Mouse (Mus musculus) cerebellum, postnatal 4 days (tissue): ENCODE measurements around the gene Gch1.
"Not testable (repeated sequence)": the region's sequence is repeated elsewhere in the genome, so short reads cannot be mapped to it uniquely, and the experiment has no call there.

Experiments used
- DNase-seq, 2 experiments: peaks; one replicate each; pipeline ENCODE4 v3.0.0; 2022; ENCODE audit warnings: low spot score in 2 of 2, mixed read lengths in 1 of 2

Gene Gch1

DNA sequence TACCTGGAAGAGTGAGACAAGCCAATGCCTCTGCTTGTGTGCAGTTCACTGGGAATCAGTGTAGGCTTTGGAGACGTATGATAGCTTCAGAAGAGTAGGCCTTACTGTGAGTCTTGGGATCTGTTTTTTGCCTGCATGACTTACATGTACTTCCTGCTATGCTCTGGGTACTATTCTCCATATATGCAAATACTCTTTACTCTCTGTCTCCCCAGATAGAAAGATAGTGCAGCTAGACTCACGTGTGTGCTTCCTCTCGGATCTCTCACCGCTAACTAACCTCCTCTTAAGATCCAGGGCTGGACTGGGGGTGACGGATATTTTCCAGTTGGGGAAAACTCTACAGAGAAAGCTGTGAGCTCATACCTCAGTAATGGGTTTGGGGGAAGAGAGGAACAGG is 23.5 kb downstream of the Gch1 start:
- no peak for DNase-seq

DNA sequence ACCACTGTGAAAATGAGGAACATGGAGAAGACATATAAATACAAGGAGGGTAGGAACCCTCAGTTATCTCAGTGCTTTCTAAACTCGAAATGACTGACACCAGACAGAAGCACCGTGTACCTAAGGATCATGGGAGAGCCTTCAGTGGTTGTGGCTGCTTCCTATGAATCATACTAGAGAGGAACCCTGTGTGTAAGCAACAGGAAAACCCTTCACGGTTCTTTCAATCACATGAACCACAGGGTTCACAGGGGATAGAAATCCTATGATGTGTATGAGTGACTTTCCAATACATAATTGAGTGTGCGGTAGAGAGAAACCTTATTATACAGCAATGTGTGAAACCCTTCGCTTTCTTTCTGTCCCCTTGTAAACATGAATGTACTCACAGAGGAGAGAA is 24.1 kb downstream of the Gch1 start:
- DNase-seq, result no peak

DNA sequence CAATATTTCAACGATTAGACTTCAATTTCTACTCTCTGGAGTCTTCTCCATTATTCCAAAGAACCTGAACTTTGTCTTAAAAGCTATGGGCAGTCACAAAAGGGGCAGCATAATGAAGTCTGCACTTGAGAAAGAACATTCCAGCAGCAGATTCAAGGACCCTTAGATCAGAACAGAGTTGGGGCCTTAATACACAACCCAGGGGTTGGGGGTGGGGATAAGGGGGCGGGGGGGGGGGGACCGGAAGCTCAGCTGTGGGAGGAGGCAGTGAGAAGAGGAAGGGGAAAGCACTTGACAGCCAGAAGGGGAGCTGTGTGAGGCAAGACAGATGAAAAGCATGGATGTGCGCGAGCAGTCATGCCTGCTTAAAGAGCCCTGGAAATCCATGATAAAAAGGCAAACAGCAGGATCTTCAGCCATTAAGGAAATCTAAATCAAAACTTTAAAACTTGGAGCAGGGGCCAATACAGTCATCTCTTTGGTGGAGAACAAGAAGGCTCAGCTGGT is 27.2 kb downstream of the Gch1 start:
- no peak for DNase-seq

DNA sequence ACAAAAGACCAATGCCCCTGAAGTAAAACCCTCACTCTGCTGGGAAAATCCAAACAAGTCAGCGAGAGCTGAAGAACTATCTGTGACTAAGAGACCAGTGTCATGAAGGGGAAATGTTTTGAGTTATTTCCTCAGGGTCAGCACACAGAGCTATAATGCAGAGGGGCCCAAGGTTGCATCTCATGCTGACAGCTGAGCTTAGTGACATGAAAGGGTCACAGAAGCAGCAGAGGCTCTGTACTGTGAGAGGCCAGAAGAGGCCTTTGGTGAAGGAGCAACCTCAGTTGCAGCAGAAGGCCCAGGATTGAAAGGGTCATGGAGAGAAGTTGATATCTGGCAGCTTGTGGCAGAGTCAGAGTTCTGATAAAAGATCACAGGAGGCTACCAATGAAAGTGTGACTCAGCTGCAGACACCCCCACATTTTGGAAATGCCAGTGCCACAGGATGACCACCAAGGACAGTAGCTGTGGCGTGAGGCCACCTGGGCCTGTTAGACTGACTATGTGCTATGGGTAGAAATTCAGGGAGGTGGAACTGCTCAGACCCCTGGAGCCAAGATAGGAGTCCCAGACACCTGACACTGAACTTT is 29.1 kb downstream of the Gch1 start:
- DNase-seq, result no peak

DNA sequence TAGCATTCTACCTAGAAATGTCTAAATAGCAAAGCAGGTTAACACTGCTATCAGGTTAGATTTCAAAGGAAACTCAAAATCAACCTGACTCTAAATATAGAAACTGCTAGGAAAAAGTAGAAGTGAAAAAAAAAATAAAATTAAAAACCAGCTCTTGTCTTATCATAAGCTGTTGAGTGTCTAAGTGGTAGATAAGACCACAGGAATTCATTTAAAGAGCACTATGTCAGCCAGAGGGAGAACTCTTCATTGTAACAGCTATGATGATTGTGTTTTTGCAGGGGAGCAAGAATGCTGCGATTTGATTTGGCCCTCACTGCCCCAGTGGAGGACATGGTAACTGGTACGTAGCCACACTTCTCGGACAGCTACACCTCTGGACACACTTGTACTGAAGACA is 34.9 kb downstream of the Gch1 start:
- DNase-seq, result no peak

DNA sequence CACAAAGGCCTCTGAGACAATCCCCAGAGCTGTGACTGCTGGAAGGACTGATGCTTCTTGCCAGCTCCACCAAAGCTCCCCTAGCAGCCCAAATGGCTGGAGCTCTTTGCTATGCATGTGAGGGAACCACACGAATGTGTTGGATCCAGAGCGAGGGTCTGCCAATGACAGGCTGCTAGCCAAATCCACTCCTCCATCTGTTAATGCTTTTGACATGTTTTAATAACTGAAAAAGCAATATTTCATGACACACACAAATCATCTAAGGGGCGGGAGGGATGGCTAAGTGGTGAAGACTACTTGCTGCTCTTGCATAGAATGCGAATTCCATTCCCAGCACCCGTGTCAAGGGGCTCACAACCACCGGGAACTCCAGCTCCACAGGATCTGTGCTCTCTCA is 37.9 kb downstream of the Gch1 start:
- no peak for DNase-seq

DNA sequence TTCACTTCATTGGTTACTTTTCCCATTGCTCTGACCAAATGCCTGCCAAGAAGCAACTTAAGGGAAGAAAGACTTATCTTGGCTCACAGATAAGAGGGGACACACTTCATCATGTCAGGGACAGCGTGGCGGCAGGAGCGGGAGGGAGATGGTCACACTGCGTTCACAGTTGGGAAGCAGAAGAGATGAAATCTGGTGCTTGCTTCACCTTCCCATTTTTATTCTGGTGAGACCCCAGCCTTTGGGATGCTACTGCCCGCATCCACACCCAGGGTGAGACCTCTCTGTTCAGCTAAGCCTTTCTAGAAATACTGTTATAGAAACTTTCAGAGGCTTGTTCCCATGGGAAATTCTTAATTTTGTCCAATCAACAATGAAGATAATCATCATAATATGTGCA is 44.9 kb downstream of the Gch1 start:
- DNase-seq, result no peak

DNA sequence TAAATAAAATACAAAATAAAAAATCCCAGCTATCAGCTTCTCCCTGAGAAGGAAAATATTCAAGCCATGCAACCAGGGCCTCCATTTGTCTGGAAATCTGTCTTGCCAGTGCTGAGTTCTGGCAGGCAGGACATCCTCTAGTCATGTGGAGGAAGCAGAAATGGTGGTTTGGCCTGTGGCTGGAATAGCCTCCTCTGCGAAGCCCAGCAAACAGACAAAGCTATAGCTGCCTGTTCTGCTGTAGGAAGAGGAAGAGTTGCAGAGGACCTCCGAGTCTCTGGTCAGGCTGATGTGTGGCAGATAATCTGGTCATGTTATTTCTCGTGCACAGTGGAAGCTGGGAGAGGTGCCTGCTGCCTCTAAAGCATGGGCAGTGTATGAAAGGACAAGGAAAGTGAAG is 50.4 kb downstream of the Gch1 start:
- DNase-seq, result no peak

DNA sequence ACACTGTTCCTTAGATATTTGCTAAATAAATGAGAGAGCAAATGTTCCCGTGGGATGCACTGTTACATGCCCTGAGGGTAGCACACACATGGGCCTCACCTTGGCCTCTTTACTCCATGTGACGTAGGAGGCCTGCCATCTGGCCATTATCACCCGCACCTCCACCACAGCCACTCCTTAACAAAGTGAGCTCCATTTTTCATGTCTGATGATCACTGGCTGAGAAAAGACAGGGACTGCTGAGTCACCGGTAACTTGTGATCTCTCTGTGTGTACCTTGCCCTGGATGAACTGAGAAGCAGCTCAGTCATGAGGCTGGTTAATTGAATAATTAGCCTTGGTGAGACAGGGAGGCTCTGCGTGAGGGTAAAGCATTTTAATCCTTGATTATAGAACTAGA is 52.6 kb downstream of the Gch1 start:
- no peak for DNase-seq

DNA sequence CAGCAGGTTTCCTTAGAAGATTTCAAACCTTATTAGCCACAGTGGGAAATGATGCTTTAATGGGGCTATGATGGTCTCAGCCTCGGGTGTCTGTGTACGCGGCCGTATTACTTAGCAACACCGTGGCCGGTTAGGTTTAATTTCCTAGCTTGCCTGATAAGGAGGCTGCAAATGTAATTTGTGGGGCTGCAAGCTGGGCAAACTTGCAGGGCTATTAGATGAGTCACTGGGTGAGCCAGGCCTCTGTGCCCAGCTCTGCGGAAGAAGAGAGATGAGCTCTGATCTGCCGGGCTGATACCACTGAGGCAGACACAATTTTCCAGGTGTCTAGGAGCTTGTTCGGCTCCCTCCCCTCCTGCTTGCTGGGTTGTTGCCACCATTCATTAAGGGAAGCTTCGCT is 55.3 kb downstream of the Gch1 start:
- DNase-seq, result no peak

DNA sequence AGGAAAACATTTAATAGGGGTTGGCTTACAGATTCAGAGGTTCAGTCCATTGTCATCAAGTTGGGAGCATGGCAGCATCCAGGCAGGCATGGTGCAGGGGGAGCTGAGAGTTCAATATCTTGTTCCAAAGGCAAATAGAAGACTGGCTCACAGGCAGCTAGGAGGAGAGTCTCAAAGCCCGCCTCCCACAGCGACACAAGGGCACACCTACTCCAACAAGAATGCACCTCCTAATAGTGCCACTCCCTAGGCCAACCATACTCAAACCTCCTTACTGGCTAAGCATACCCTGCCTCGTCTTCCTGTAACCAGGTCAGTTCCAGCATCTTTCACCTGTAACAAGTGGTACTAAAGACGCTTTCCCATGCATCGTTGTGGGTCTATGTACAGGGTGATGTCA is 61.2 kb downstream of the Gch1 start:
- DNase-seq, result no peak

DNA sequence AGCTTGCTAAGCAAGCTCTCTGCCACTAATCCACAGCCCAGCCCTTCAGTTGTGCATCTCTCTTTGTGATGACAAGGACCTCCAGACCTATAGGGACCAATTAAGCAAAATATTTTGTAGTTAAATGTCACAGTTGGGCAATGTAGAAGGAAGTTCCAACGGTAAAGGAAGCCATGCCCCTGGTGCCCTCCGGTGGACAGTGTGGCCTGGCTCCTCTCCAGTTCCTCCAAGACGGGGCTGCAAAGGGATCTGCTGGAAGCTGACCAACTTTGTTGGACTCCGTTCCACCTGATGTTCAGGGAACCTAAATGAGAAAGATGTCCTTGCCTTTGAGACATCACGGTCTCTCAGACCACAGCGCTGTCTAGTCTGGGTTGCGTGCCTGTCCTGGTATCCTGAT is 71.7 kb downstream of the Gch1 start:
- DNase-seq, result no peak

DNA sequence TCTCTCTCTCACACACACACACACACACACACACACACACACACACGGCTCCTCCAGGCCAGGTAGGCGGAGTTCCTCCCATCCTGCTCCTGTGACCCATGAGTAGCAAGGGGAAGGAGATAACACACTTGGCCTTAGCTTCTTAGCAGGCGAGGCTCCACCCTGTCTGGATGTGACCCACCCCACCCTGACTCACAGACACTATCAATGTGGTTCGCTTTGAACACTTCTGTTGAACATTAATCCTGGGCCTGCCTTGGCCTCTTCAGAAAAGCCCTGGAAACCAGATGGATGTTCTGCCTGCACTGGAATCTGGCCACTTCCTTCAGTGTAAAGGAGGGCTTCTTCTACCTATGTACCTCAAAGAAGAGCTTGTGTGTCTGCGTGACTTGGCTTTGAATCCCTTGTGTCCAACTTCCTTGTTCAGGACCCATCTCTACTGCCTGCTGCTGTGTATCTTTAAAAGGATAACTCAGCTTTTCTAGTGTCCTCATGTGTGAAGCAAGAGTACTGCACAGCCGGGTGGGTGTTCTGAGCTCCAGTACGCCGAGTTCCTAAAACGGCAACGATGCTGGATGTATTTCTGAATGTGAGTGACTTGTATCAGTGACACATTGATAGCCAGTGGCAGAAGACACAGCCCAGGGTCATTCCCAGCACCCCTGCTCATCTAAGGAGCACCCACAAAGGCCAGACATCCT is 73.0 kb downstream of the Gch1 start:
- DNase-seq, result no peak

DNA sequence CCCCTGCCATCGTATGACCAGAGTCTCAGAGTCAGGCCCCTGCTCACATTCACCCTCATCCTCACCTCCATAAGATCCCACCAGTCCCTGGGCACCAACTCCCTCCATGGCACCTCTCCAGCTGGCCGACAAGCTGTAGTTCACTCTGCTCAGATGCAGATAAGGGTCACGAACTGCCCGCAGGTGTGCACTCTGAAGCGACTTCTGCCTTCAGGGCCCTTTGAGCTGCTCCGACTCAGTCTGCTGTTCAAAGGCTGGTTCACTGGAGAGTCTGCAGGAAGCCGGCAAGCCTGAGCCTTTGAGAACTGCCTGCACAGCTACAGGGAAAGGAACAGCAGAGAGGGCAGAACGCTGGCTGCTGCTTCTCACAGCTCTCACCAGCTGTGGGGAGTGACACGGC is 74.1 kb downstream of the Gch1 start:
- no peak for DNase-seq

DNA sequence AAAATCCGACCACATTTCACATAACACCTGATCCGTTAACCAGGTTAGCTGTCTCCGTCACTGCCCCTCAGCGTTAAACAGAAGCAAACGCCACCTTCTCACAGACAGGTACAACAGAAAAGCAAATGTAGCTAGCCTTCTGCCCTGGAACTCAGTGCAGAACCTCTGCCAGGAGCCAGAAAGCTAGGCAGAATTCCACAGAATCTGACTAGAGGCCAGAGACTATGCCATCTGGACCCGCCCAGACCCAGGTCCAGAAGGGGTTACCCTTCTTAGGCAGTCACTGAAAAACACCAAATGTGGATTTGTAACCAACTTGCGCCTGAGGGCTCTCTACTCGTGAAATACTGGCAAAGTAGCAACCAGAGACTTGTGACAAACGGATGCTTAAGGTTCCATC is 77.9 kb downstream of the Gch1 start:
- no peak for DNase-seq

DNA sequence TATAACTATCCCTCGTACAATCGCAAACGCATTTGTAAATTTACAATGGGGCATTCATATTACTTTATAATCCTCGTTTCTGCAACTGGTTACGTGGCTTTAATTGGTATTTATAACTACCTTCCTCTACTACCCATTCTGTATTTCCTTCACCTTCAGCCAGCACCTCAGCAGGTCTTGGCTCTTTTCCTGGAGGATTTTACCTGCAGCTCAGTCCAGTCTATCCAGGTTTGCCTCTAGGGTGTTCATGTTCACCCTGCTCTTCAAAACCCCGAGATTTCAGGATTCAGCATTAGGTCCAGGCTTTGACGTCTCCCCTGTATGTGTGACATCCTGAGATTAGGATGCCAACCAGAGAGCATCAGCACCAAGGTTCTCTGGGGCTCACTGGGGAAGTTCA is 78.8 kb downstream of the Gch1 start:
- not testable (repeated sequence) for DNase-seq

DNA sequence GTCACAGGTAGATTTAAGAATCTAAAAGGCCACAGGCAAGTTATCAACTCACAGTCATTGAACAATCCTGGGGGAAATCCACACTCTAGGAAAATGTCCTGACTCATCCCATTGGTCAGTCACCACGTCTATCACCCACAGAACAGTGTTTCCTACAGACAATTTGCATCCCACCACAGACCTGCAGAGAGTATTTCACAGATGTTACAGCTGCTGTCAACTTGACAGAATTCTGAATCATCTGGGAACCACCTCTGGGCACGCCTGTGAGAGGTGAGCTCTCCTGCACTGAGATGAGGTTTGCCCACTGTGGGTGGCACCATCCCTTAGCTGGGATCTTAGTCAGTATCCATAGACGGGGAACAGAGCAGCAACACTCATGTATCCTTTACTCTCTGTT is 81.8 kb downstream of the Gch1 start:
- no peak for DNase-seq

DNA sequence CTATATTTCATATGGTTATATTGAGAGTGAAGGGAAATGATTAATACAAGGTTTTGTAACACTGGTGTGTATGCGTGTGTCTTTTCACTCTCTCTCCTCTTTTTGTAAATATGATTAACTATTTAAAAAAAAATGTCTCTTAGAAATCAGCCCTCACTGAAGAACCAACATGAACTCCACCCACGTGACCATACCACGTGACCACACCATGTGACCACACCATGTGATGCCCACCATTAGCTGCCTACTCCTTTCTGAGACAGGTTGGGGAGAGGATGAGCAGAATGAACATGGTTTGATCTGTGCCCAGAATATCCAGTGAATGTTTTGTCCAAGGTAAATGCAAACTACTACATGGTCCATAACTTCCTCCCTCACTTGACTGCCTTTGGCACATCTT is 83.5 kb downstream of the Gch1 start:
- no peak for DNase-seq

DNA sequence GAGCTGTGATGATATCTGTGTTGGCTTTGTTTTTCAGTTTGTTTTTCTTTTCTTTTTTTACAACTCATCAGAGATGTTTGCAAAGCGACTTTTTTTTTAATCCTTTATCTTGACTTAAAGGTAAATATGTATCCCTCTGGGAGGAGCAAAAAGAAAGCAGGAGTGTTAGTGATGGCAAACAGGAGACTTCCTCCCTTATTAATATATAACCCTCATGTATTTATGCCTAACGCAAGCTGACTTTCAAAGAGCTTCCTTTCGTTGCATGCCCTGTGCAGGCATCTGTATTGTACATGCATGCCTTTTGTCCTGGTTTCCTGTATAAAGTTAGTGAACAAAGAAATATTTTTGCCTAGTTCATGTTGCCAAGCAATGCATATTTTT is 84.0 kb downstream of the Gch1 start:
- DNase-seq, result no peak

DNA sequence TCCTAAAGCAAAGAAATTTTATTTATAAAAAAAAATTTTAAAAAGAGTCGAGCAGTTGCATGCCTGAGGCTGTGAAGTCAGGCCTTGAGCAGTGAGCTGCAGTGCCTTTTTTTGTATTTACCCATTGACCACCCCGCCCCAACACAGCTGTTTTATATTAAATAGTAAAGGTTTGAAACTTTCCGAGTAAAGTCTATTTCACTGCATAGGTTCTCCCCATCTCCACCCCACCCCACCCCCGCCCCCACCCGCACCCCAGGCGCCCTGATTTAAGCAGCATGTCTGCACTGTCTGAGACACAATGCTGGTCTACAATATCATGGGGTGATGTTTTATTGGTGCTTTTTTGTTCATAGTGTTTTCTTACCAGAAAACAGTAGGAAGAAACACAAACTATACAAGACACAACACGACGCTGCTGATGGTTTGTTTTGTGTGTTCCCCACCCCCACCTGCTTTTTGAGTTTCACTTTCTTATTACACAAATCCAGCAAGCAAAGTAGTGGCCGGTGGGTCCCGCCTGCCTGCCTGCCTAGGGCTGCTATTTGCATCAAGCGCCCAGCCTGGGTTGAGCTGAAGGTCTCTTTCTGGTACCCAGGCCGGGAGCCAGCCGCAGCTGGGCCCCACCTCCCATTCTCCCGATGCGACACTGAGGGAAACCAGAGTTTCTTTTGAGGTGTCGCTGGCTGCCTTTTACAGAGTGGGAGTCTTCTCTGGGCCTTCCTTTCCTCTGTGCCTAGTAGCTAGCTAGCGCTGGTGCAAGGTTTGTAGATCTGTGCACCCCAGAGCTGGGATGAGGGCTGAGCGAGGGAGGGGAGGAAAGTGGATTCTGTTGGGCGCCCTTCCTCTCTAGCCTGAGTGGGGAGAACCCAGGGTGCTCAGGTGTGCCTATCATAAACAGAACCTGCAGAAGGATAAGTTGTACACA is 84.7 kb downstream of the Gch1 start:
- no peak for DNase-seq
